Mouse (Mus musculus) midbrain, embryonic 15.5 days (tissue): ENCODE results near the gene Islr2. TPM values are rescaled to one million over a fixed set of nuclear protein-coding genes. Genes with fewer than 3 reads are reported as not detected.

Source experiments
- ATAC-seq: fragments of 200-750 bp; cut with Nextera tagmentation; replicated peaks from 2 replicates; pipeline ENCODE4 v1.8.0; 2017; ENCODE audit warnings: moderate TSS enrichment
- H3K27ac ChIP-seq: fragments of 300-500 bp; sonication (generic); 2 replicates; pipeline ENCODE4 v1.5.1; 2015; ENCODE audit warnings: mild to moderate bottlenecking, inconsistent platforms
- H3K27me3 ChIP-seq: fragments of 300-500 bp; sonication (generic); replicated peaks from 2 replicates; pipeline ENCODE4 v1.6.1; 2015; ENCODE audit warnings: inconsistent platforms
- H3K36me3 ChIP-seq: fragments of 300-500 bp; sonication (generic); replicated peaks from 2 replicates; pipeline ENCODE4 v1.6.1; 2015; ENCODE audit warnings: inconsistent platforms
- H3K4me1 ChIP-seq: fragments of 300-500 bp; sonication (generic); 2 replicates; pipeline ENCODE4 v1.6.1; 2015; ENCODE audit warnings: inconsistent platforms
- H3K4me2 ChIP-seq: fragments of 300-500 bp; sonication (generic); 2 replicates; pipeline ENCODE4 v1.6.1; 2015; ENCODE audit warnings: inconsistent platforms, mild to moderate bottlenecking, moderate library complexity
- H3K4me3 ChIP-seq: fragments of 300-500 bp; sonication (generic); 2 replicates; pipeline ENCODE4 v1.5.1; 2015; ENCODE audit warnings: mild to moderate bottlenecking, inconsistent platforms
- H3K9ac ChIP-seq: fragments of 300-500 bp; sonication (generic); 2 replicates; pipeline ENCODE4 v1.6.1; 2015; ENCODE audit warnings: mild to moderate bottlenecking, inconsistent platforms
- H3K9me3 ChIP-seq: fragments of 300-500 bp; sonication (generic); 2 replicates; pipeline ENCODE4 v1.6.1; 2016; ENCODE audit warnings: inconsistent platforms
- WGBS: fragments of 180-500 bp; shearing (Covaris S2); methylation state at CpG from one replicate; pipeline ENCODE4 v1.1.7; 2015; ENCODE audit warnings: mixed read lengths; 5-methylcytosine and 5-hydroxymethylcytosine counted together
- microRNA-seq: library from miRNA; unstranded; fragments of <30 nt; microRNA quantifications from one replicate; pipeline ENCODE4, GENCODE M21; 2016
- polyA plus RNA-seq: library from polyadenylated mRNA; unstranded; fragments of >200 nt; fragmentation: Nextera tagmentation; extraction: Ambion mirVana; gene quantifications from 2 replicates; pipeline ENCODE4 v1.2.1, GENCODE M21; 2015

The Islr2 gene
- polyA plus RNA-seq, 1 experiment from 2014 or later, result 44.4 TPM

- Histone ChIP-seq H3K9me3 (no peaks in the 10 kb centered on the region), H3K27me3 (no peaks in the 10 kb centered on the region), H3K4me3 (no peak overlapping the region), H3K4me1 (no peaks in the 10 kb centered on the region), H3K4me2 (no peak overlapping the region), H3K36me3 (no peaks in the 10 kb centered on the region), H3K9ac (no peak overlapping the region), H3K27ac (no peak overlapping the region)
- no peak for ATAC-seq
- WGBS, result 85% methylated on average over 13 of the region's 13 CpGs
Measured at GRCm38 (mm10) chr9:58157838-58158237, 46.3 kb downstream of the Islr2 start.

GRCm38 (mm10) chr9:58156819-58157560, 47.1 kb downstream of the Islr2 start:
- Histone ChIP-seq H3K27me3 (no peaks in the 10 kb centered on the region), H3K4me2 (no peak overlapping the region), H3K4me1 (no peaks in the 10 kb centered on the region), H3K9me3 (no peaks in the 10 kb centered on the region), H3K9ac (no peak overlapping the region), H3K4me3 (no peak overlapping the region), H3K27ac (no peak overlapping the region), H3K36me3 (no peaks in the 10 kb centered on the region)
- no peak for ATAC-seq
- WGBS, result 90% methylated on average over 22 of the region's 22 CpGs

DNA sequence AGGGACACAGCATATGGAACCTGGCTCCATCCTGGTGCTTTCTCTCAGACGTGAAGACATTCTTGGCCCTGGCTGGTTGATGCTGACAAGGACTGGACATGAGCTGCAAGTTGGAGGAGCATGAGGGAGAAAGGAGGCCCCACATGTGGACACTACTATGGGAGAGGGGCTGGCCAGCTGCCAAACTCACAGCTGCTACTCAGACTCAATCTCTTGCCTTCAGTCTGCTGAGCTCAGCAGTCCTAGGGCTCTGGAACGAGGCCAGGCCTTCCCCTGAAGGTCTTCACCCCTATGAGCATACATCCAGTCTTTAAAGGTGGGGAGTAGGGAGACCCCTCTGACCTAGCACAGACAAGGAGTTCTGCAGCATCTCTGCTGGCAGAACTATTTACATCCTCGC, 48.8 kb downstream of the Islr2 start:
- Histone ChIP-seq H3K9ac (no peak overlapping the region), H3K4me1 (no peaks in the 10 kb centered on the region), H3K36me3 (no peaks in the 10 kb centered on the region), H3K4me2 (no peak overlapping the region), H3K9me3 (no peaks in the 10 kb centered on the region), H3K27me3 (no peaks in the 10 kb centered on the region), H3K4me3 (no peak overlapping the region), H3K27ac (no peak overlapping the region)
- WGBS, result 56% methylated on average over 3 of the region's 3 CpGs
- ATAC-seq, result no peak

DNA sequence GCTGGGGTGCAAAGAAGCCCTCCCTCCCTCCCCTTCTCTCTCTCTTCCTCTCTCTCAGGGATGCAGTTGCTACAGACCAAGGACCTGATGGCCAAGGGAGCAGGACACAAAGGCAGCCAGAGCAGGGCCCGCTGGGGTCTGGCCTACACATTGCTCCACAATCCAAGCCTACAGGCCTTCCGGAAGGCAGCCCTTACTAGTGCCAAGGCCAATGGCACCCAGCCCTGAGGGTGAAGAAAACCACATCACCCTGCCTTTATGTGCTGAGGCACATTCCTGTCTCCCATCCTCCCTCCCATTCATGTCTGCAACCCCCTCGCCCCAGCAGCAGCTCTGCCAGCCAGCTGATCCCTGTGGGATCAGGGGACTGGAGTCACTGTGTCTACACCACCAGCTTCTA, 51.0 kb downstream of the Islr2 start:
- WGBS, result 64% methylated on average over 3 of the region's 3 CpGs
- no peaks in the 10 kb centered on the region for H3K27me3 ChIP-seq
- ATAC-seq, result no peak

GRCm38 (mm10) chr9:58150733-58151361, 53.3 kb downstream of the Islr2 start:
- no peak for ATAC-seq
- no peaks in the 10 kb centered on the region for H3K4me1 ChIP-seq
- H3K4me3 ChIP-seq, result no peak overlapping the region
- no peaks in the 10 kb centered on the region for H3K9me3 ChIP-seq
- no peaks in the 10 kb centered on the region for H3K27me3 ChIP-seq
- no peak overlapping the region for H3K4me2 ChIP-seq
- no peak overlapping the region for H3K9ac ChIP-seq
- 75% methylated on average over 4 of the region's 4 CpGs for WGBS
- H3K36me3 ChIP-seq, result no peaks in the 10 kb centered on the region
- H3K27ac ChIP-seq, result no peak overlapping the region

More for the DNA sequence above, 51.0 kb downstream of the Islr2 start:
- Histone ChIP-seq H3K36me3 (no peaks in the 10 kb centered on the region), H3K9ac (no peak overlapping the region), H3K4me1 (no peaks in the 10 kb centered on the region), H3K4me3 (no peak overlapping the region), H3K4me2 (no peak overlapping the region), H3K9me3 (no peaks in the 10 kb centered on the region), H3K27ac (no peak overlapping the region)

- H3K4me1 ChIP-seq, result peaks cover 5% of the 10 kb centered on the region; the same call in 1 of the 2 replicates
- no peaks in the 10 kb centered on the region for H3K9me3 ChIP-seq
- no peak overlapping the region for H3K4me3 ChIP-seq
- no peaks in the 10 kb centered on the region for H3K27me3 ChIP-seq
- 72% methylated on average over 2 of the region's 2 CpGs for WGBS
- no peaks in the 10 kb centered on the region for H3K36me3 ChIP-seq
- ATAC-seq, result no peak
- no peak overlapping the region for H3K4me2 ChIP-seq
- H3K27ac ChIP-seq, result no peak overlapping the region
- H3K9ac ChIP-seq, result no peak overlapping the region
Measured at GRCm38 (mm10) chr9:58148806-58149205, 55.3 kb downstream of the Islr2 start.

Small RNA genes lying within 50 kb of the gene (microRNA-seq; reads per million reads assigned to microRNA genes)
- not detected for gene Mir6385

Other genes starting within 250 kb of the Islr2 start
- 0.44 and 1.1 TPM in 2 replicates for gene Cyp11a1, start 197.9 kb downstream of the Islr2 start, polyA plus RNA-seq
- 15.0 and 15.7 TPM in 2 replicates for gene Stra6, start 140.5 kb downstream of the Islr2 start, polyA plus RNA-seq
- gene Ccdc33, start 85.5 kb downstream of the Islr2 start, polyA plus RNA-seq, result 0.36 and 0.79 TPM in 2 replicates
- 36.1 and 46.9 TPM in 2 replicates for gene Islr, start within 50 bp of the Islr2 start, polyA plus RNA-seq
- gene Pml, start 45.5 kb upstream of the Islr2 start, polyA plus RNA-seq, result 3.9 and 5.0 TPM in 2 replicates
- gene Stoml1, start 48.8 kb upstream of the Islr2 start, polyA plus RNA-seq, result 136 and 140 TPM in 2 replicates
- gene Loxl1, start 108.9 kb upstream of the Islr2 start, polyA plus RNA-seq, result 6.0 and 7.2 TPM in 2 replicates
- gene Tbc1d21, start 166.1 kb upstream of the Islr2 start, polyA plus RNA-seq, result not detected in 2 replicates